In the genomic region with DNA sequence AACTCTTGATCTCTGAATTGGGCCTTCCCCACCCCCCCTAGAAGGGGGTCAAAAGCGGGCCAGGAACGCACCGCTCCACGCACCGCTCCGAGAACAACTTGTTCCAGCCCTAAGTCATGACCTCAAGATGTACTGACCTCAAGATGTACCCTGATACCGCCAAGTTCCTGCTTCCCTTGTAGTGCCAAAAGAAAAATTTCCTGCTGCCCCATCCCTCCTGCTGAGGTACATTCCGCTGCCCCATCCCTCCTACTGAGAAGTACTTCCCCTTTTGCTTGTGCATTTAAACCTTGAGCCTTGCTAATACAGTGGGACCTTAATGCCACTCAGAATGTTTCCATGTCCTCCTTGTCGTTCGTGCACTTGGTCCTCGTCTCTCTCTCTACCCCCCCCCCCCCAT, we compare ENCODE assay signal across 30 mouse cellular contexts. TPM values are rescaled to one million over a fixed set of nuclear protein-coding genes. Genes with fewer than 3 reads are reported as not detected.
DNase-seq lines count a peak whose midpoint lies in the region; ATAC-seq lines count a peak whose summit lies in the region.
"Had no signal": no experiment of that assay in that cellular context is flagged by ENCODE, and none has a peak within 500 bp of the region (broad histone marks: within the 10 kb centered on the region; RNA-seq: fewer than 3 reads in every experiment).

No protein-coding gene starts in this region.

- WGBS in liver, embryonic 13.5 days (ENCODE audit: insufficient replicate concordance), result 63% methylated on average over 11 of the region's 11 CpGs
- 60% methylated on average over 11 of the region's 11 CpGs for WGBS in liver, embryonic 11.5 days
- 61% methylated on average over 11 of the region's 11 CpGs for WGBS in liver, embryonic 15.5 days (ENCODE audit: insufficient replicate concordance)
- 78% methylated on average over 11 of the region's 11 CpGs for WGBS in forebrain, embryonic 15.5 days

- H3K36me3 ChIP-seq in liver, embryonic 13.5 days, result no peaks in the 10 kb centered on the region
- no peaks in the 10 kb centered on the region for H3K36me3 ChIP-seq in liver, embryonic 11.5 days (ENCODE audit: control insufficient read depth, insufficient read depth, low read length)
- no peaks in the 10 kb centered on the region for H3K36me3 ChIP-seq in liver, embryonic 15.5 days (replicated peaks)
- H3K36me3 ChIP-seq in forebrain, embryonic 15.5 days, result no peaks in the 10 kb centered on the region
- H3K36me3 ChIP-seq: embryonic facial prominence, embryonic 10.5 days; embryonic facial prominence, embryonic 15.5 days; forebrain, embryonic 12.5 days; G1E; hindbrain, embryonic 12.5 days; neural tube, embryonic 12.5 days had no signal

- peaks cover 83% of the 10 kb centered on the region for H3K4me1 ChIP-seq in liver, embryonic 13.5 days (replicated peaks)
- H3K4me1 ChIP-seq in liver, embryonic 11.5 days (replicated peaks; ENCODE audit: control insufficient read depth, insufficient read depth, low read length), result peaks cover 17% of the 10 kb centered on the region
- peaks cover 77% of the 10 kb centered on the region for H3K4me1 ChIP-seq in liver, embryonic 15.5 days (replicated peaks)
- no peaks in the 10 kb centered on the region for H3K4me1 ChIP-seq in forebrain, embryonic 15.5 days
- H3K4me1 ChIP-seq: embryonic facial prominence, embryonic 10.5 days; embryonic facial prominence, embryonic 15.5 days had no signal

- no peak for DNase-seq in liver, embryonic 13.5 days
- no peak for DNase-seq in liver, embryonic 11.5 days (ENCODE audit: low spot score)
- peak; percentile 98 for DNase-seq in R1 (ENCODE audit: low read depth, low spot score)
- DNase-seq in adrenal gland, adult 2 months, result no peak
- no peak for DNase-seq in heart, postnatal 4 days
- DNase-seq: adrenal gland, adult 8-10 months; cerebellum, adult 2 months; cerebellum, postnatal 14 days; gastrocnemius, postnatal 10 days; kidney, postnatal 25 days; lung, embryonic 14.5 days; right cerebral cortex, postnatal 4 days; thymus, adult 2 months; thymus, postnatal 36 days had no signal

- no peaks in the 10 kb centered on the region for H3K27me3 ChIP-seq in liver, embryonic 13.5 days
- no peaks in the 10 kb centered on the region for H3K27me3 ChIP-seq in liver, embryonic 11.5 days (replicated peaks; ENCODE audit: control insufficient read depth, insufficient read depth, low read length)
- no peaks in the 10 kb centered on the region for H3K27me3 ChIP-seq in liver, embryonic 15.5 days
- H3K27me3 ChIP-seq in forebrain, embryonic 15.5 days, result no peaks in the 10 kb centered on the region
- H3K27me3 ChIP-seq: embryonic facial prominence, embryonic 15.5 days; forebrain, embryonic 12.5 days; hindbrain, embryonic 12.5 days; neural tube, embryonic 12.5 days had no signal

- no peak overlapping the region for H3K4me3 ChIP-seq in liver, embryonic 13.5 days (replicated peaks)
- no peak overlapping the region for H3K4me3 ChIP-seq in liver, embryonic 11.5 days (ENCODE audit: low read depth, low read length)
- H3K4me3 ChIP-seq in liver, embryonic 15.5 days (replicated peaks), result no peak overlapping the region
- H3K4me3 ChIP-seq in forebrain, embryonic 15.5 days, result no peak overlapping the region
- H3K4me3 ChIP-seq: embryonic facial prominence, embryonic 10.5 days; embryonic facial prominence, embryonic 15.5 days; forebrain, embryonic 12.5 days; hindbrain, embryonic 12.5 days; neural tube, embryonic 12.5 days had no signal

- peak overlapping the region; percentile 96 for H3K27ac ChIP-seq in liver, embryonic 13.5 days
- no peak overlapping the region; the same call in 1 of the 2 replicates for H3K27ac ChIP-seq in liver, embryonic 11.5 days (ENCODE audit: low read depth, low read length)
- peak overlapping the region; percentile 93 for H3K27ac ChIP-seq in liver, embryonic 15.5 days (replicated peaks)
- no peak overlapping the region for H3K27ac ChIP-seq in forebrain, embryonic 15.5 days (replicated peaks)
- H3K27ac ChIP-seq: embryonic facial prominence, embryonic 10.5 days; embryonic facial prominence, embryonic 15.5 days; forebrain, embryonic 12.5 days; hindbrain, embryonic 12.5 days; neural tube, embryonic 12.5 days had no signal

- no peak overlapping the region for H3K4me2 ChIP-seq in liver, embryonic 13.5 days
- H3K4me2 ChIP-seq in liver, embryonic 11.5 days, result no peak overlapping the region
- no peak overlapping the region for H3K4me2 ChIP-seq in liver, embryonic 15.5 days
- H3K4me2 ChIP-seq in forebrain, embryonic 15.5 days (replicated peaks), result no peak overlapping the region
- H3K4me2 ChIP-seq: embryonic facial prominence, embryonic 15.5 days; forebrain, embryonic 12.5 days; hindbrain, embryonic 12.5 days; lung, embryonic 14.5 days; midbrain, embryonic 11.5 days; neural tube, embryonic 12.5 days had no signal

- H3K9me3 ChIP-seq in liver, embryonic 13.5 days (replicated peaks), result no peaks in the 10 kb centered on the region
- H3K9me3 ChIP-seq in liver, embryonic 11.5 days (ENCODE audit: control insufficient read depth, low read length), result no peaks in the 10 kb centered on the region
- H3K9me3 ChIP-seq in liver, embryonic 15.5 days (replicated peaks), result no peaks in the 10 kb centered on the region
- no peaks in the 10 kb centered on the region for H3K9me3 ChIP-seq in forebrain, embryonic 15.5 days
- H3K9me3 ChIP-seq: embryonic facial prominence, embryonic 10.5 days; embryonic facial prominence, embryonic 15.5 days; forebrain, embryonic 12.5 days; G1E; hindbrain, embryonic 12.5 days; neural tube, embryonic 12.5 days had no signal

- no peak for ATAC-seq in liver, embryonic 13.5 days (ENCODE audit: low read depth)
- ATAC-seq in liver, embryonic 11.5 days (replicated peaks; ENCODE audit: low FRiP score), result no peak
- ATAC-seq in liver, embryonic 15.5 days (ENCODE audit: insufficient read depth), result no peak
- ATAC-seq in forebrain, embryonic 15.5 days (replicated peaks), result no peak
- ATAC-seq: activated CD4-positive, CD25-positive, alpha-beta regulatory T cell, adult 4 months; intestine, postnatal 0 days; midbrain, embryonic 16.5 days had no signal

- peak overlapping the region; percentile 70 for H3K9ac ChIP-seq in liver, embryonic 13.5 days
- no peak overlapping the region for H3K9ac ChIP-seq in liver, embryonic 11.5 days (ENCODE audit: low read depth, low read length)
- H3K9ac ChIP-seq in liver, embryonic 15.5 days, result no peak overlapping the region; the same call in 1 of the 2 replicates
- no peak overlapping the region for H3K9ac ChIP-seq in forebrain, embryonic 15.5 days (replicated peaks)
- H3K9ac ChIP-seq: embryonic facial prominence, embryonic 15.5 days; forebrain, embryonic 12.5 days; hindbrain, embryonic 12.5 days; lung, embryonic 14.5 days; neural tube, embryonic 12.5 days had no signal

RNA-seq across cellular contexts. Expression of a gene that starts 10.5 kb away (rescaled TPM):
- 197 and 202 TPM in 2 replicates for polyA plus RNA-seq in liver, embryonic 13.5 days (2015; fragmentation: Nextera tagmentation; extraction: Ambion mirVana)
- polyA plus RNA-seq in liver, embryonic 11.5 days (2014; fragmentation: Nextera tagmentation; extraction: Ambion mirVana), result 50.8 and 53.5 TPM in 2 replicates
- polyA plus RNA-seq in liver, embryonic 15.5 days (2015; fragmentation: Nextera tagmentation; extraction: Ambion mirVana), result 229 and 259 TPM in 2 replicates
- 220 and 247 TPM in 2 replicates for polyA plus RNA-seq in forebrain, embryonic 15.5 days (2015; fragmentation: Nextera tagmentation; extraction: Ambion mirVana)
- total RNA-seq in adrenal gland, adult 2 months (2021), result 10 to 100 TPM; 67.9 to 69.7 TPM
- 24.1 and 30.1 TPM in 2 replicates for polyA plus RNA-seq in adrenal gland, adult 2 months (2012; rRNA removed)
- 10 to 100 TPM; 47.3 to 84.9 TPM for total RNA-seq in heart, postnatal 4 days (2021)

RNA-seq across cellular contexts. Expression of a gene that starts 49.7 kb away (rescaled TPM):
- 0.18 and 0.27 TPM in 2 replicates for polyA plus RNA-seq in liver, embryonic 13.5 days (2015; fragmentation: Nextera tagmentation; extraction: Ambion mirVana)
- 0.27 and 0.64 TPM in 2 replicates for polyA plus RNA-seq in liver, embryonic 11.5 days (2014; fragmentation: Nextera tagmentation; extraction: Ambion mirVana)
- polyA plus RNA-seq in liver, embryonic 15.5 days (2015; fragmentation: Nextera tagmentation; extraction: Ambion mirVana), result 0.28 and 0.37 TPM in 2 replicates
- 0.15 and 0.20 TPM in 2 replicates for polyA plus RNA-seq in forebrain, embryonic 15.5 days (2015; fragmentation: Nextera tagmentation; extraction: Ambion mirVana)
- under 1 TPM; 0.23 to 0.73 TPM for total RNA-seq in adrenal gland, adult 2 months (2021)
- 0.37 TPM in 1 of 2 replicates, not detected in the other for polyA plus RNA-seq in adrenal gland, adult 2 months (2012; rRNA removed)
- under 1 TPM; 0.17 to 0.23 TPM for total RNA-seq in heart, postnatal 4 days (2021)
- total RNA-seq: layer of hippocampus, adult 18-20 months; layer of hippocampus, postnatal 10 days; left cerebral cortex, adult 18-20 months; left cerebral cortex, postnatal 36 days had no signal
- polyA plus RNA-seq: G1E; midbrain, embryonic 16.5 days had no signal

RNA-seq across cellular contexts. Expression of a gene that starts 53.2 kb away (rescaled TPM):
- polyA plus RNA-seq in liver, embryonic 13.5 days (2015; fragmentation: Nextera tagmentation; extraction: Ambion mirVana), result 6.8 and 8.0 TPM in 2 replicates
- 14.8 and 16.2 TPM in 2 replicates for polyA plus RNA-seq in liver, embryonic 11.5 days (2014; fragmentation: Nextera tagmentation; extraction: Ambion mirVana)
- polyA plus RNA-seq in liver, embryonic 15.5 days (2015; fragmentation: Nextera tagmentation; extraction: Ambion mirVana), result 9.1 and 9.3 TPM in 2 replicates
- polyA plus RNA-seq in forebrain, embryonic 15.5 days (2015; fragmentation: Nextera tagmentation; extraction: Ambion mirVana), result 60.4 and 69.5 TPM in 2 replicates
- total RNA-seq in adrenal gland, adult 2 months (2021), result 10 to 100 TPM; 33.7 to 40.5 TPM
- 7.9 and 8.4 TPM in 2 replicates for polyA plus RNA-seq in adrenal gland, adult 2 months (2012; rRNA removed)
- total RNA-seq in heart, postnatal 4 days (2021), result 10 to 100 TPM; 27.9 to 34.3 TPM

Comparison
In these comparisons a context has a peak if more than half of its experiments do, and no peak if none do; other contexts are left out.
1. H3K27ac ChIP-seq: peak in liver, embryonic 13.5 days (single experiment) and liver, embryonic 15.5 days (single experiment); none in liver, embryonic 11.5 days (single experiment) and forebrain, embryonic 15.5 days (single experiment).